Mouse (Mus musculus): Measurements from ENCODE around the gene Apool. TPM values are rescaled to one million over a fixed set of nuclear protein-coding genes. Genes with fewer than 3 reads are reported as not detected.

The Apool gene
- 1 to 10 TPM; 5.4 to 6.2 TPM for total RNA-seq (2021)

GRCm38 (mm10) chrX:112310804-112311530, at the start of gene Apool:
TSS of gene Apool (plus strand) at chrX:112311334.
- DNase-seq: peak; percentile 74 to 75

- no peak for DNase-seq
Measured at GRCm38 (mm10) chrX:112273550-112273949, 37.6 kb upstream of the Apool start.

DNA sequence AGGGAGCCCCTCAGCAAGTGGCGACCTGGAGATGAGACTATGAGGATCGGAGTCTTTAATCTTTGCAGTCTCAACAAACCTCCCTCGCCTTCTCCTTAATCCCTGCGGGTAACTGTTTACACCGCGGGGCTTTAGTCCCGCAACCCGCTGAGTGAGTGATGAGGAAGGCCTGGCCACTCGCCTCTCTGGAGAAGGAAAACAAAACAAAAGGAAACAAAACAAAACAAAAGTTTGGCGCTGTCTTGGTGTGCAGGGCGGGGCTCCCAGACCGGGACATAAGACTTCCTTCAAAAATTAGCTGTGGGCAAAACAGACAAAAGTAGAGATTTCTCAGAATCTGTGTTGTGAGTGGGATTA, 375 bp downstream of the Apool start:
- no peak for DNase-seq

GRCm38 (mm10) chrX:112312094-112312493, 960 bp downstream of the Apool start:
- no peak for DNase-seq

GRCm38 (mm10) chrX:112320273-112320672, 9.1 kb downstream of the Apool start:
- no peak for DNase-seq

DNA sequence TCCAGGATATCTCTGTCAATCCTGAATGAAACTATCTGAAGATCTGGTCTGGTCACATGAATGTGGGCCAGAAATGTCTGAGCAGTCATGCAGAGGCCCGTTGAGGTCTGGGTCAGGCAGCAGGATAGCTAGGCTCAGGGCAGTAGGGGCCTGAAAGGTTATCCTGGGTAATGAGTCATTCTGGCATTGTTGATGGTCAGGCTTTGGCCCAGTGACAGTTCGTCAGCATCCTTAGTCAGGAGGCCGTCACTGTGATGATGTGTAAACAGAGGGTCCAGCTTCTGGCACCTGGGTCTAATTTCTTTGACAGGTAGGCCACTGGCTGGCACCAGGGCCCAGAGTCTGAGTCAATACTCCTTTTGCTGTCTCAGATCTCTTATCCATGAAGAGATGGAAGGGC, 28.4 kb downstream of the Apool start:
- DNase-seq: no peak

- no peak for DNase-seq
Measured at GRCm38 (mm10) chrX:112347467-112348394, 36.6 kb downstream of the Apool start.

DNA sequence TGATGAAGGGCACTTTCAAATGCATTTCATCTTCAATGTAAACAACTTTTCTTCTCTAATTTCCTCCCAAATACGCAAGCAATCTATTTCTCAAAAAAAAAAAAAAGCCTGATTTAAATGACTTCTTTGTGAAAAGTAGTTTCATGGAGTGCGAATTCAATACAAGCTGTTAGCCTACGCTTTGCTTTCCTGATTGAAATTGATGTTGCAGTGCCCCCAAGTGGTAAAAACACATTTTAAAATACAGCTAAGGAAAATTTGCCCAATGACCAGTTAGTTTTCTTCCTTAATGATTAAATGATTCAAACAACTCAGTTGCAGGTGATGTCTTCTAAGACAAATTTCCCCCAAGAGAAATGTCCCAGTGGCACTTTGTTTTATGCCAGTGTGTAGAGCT, 37.3 kb downstream of the Apool start:
- DNase-seq: no peak

DNA sequence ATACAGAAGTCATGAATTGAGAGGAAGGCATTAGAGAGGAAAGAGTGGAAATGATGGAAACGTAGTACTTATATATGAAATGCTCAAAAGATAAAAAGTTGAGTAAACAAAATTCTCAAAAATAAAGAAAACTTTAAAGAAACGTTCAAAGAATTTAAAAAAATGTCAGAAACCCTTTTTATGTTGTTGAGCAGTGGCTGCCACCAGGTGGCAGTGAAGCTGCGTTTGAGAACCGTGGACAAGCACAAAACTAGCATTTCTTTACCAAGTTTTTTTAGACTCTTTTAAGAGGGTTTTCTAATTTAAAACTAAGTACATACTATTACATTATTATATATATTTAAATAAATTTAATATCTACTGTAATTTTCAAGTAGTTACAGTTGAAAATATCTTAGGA, 57.3 kb downstream of the Apool start:
- DNase-seq: no peak

- DNase-seq: peak; percentile 12
Measured at GRCm38 (mm10) chrX:112370577-112371410, 59.7 kb downstream of the Apool start.

DNA sequence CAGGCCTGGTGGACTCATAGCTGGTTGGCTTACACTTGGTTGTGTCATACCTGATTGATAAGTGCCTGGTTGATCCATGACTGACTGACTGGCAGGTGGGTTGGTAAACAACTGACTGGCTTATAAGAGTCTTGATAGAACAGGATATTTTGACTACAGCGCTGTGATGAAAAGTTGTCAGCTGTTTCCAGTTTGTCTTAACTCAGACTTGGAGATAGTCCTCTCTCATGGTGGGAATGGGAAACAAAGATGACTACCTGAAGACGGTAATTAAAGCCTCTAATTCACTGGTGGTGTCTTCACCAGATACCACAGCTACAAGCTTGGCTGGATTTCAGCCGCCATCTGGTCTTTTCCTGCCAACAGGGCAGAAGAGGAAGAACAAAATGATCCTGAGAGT, 95.5 kb downstream of the Apool start, which contains the start of gene Satl1:
Gene Satl1, minus strand, starts transcription at position 101 of the 400 bp plus-strand sequence.
- no peak for DNase-seq

DNA sequence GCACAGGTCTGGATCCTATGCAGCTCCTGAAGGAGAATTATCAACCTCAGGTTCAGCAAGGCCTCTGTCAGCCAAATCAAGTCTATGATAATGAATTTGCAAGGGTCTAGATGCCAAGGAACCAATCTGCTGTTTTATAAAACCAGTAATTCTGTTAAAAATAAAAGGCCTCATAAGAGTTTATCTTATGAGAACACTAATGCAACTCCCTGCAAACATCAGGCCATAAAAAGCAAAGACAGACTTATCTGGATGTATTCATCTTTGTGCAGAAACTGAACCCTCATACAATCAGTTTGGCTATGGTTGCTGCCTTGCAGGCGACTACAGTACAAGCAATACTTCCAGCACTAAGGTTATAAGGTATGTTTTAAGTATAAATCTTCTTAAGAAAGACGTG, 101.2 kb downstream of the Apool start:
- DNase-seq: no peak

Other genes with a start within 250 kb of the Apool start
- gene 4933403O08Rik, start 72.3 kb upstream of the Apool start, total RNA-seq (2021): not detected
- not detected for gene Satl1, start 95.4 kb downstream of the Apool start, total RNA-seq (2021)
- gene 2010106E10Rik, start 183.9 kb downstream of the Apool start, total RNA-seq (2021): not detected